Mouse (Mus musculus) lung, postnatal 4 days (tissue): ENCODE results near the gene Rbmxl2.

ENCODE experiments used
- DNase-seq, 2 experiments: peaks; one replicate each; pipeline ENCODE4 v3.0.0; 2021

Rbmxl2 gene

GRCm38 (mm10) chr7:107209204-107209860, at the start of gene Rbmxl2:
TSS of gene Rbmxl2 (plus strand) at chr7:107209445.
- DNase-seq = no peak

DNA sequence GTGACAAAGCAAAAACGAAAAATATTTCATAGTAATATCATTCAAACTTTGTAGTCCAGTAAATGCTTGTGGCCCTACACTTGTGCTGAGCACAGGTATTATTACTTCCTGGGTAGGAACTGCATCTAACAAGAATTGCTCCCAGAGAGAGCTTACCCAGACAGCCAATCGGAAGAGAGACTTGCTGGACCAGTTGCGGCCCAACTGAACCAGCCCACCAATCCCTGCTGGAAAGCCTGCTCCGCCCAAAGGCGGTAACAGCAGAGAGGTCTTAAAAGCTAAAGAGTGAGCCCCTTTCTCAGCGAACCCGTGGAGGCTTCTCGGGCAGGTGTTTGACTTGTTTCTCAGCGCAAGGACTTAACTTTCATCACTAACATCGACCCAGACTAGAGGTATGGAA, 42.6 kb upstream of the Rbmxl2 start, which contains the start of gene Nlrp14:
Gene Nlrp14 (plus strand): TSS at position 301 of the 400 bp plus-strand sequence.
- DNase-seq = no peak

DNA sequence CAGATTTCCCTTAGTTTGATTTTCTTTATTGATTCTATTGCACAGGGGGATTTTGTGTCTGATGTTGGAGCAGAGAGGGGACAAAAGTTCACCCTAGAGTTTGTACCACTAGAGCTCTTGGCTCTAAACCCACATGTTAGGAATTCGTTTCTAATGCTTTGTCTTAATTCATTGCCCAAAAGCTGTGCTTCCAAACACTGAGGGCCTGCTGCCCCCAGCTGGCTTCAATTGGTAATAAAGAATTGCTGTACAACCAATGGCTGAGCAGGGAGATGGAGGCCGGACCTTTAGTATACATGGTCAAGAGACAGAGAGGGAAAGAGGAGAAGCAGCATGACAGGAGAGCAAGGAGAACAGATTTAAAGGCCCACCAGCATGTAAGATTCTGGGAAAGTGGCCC, 28.8 kb upstream of the Rbmxl2 start:
- no peak for DNase-seq

- DNase-seq = no peak
Observed at GRCm38 (mm10) chr7:107201817-107202216, 7.4 kb upstream of the Rbmxl2 start.

DNA sequence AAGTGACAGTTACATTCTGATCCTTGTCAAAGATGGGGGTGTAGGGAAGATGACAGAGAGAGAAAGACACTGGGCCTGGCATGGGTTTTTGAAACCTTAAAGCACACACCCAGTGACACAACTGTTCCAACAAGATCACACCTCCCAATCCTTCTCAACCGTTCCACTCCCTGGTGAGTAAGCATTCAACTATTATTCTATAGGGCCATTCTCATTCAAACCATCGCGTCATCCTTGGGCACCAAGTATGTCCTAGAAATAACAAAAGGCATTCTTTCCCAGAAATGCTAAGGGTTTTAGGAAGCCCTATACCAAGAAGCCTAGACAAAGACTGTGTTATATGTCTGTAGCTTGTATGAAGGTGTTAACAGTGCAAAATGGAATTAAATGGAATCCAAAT, 1.4 kb upstream of the Rbmxl2 start:
- no peak for DNase-seq

- DNase-seq = peak in 1 of 2 experiments; percentile 27
Observed at GRCm38 (mm10) chr7:107210126-107210576, 906 bp downstream of the Rbmxl2 start.

- DNase-seq = peak in 1 of 2 experiments; percentile 5
Observed at GRCm38 (mm10) chr7:107215723-107216122, 6.5 kb downstream of the Rbmxl2 start.

GRCm38 (mm10) chr7:107216845-107217244, 7.6 kb downstream of the Rbmxl2 start:
- DNase-seq = no peak

- no peak for DNase-seq
Observed at GRCm38 (mm10) chr7:107236854-107237253, 27.6 kb downstream of the Rbmxl2 start.

DNA sequence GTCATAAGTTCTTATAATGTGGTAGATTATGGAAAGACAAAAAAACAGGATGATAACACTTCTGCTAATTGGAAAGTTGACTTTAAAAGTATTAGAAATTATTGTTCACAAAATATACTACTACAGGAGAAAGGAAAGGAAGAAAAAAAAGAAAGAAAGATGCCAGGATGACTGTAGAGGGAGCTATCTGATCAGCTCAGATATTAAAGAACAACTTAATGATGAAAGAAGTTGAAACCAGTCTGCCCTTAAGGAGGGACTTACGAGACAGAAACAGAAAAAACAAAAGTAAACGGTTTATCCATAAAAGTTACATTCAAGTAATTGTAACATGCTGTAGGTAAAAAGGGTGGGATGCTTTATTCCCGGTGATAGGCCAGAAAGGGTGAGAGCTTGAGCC, 28.3 kb downstream of the Rbmxl2 start:
- DNase-seq = no peak

DNA sequence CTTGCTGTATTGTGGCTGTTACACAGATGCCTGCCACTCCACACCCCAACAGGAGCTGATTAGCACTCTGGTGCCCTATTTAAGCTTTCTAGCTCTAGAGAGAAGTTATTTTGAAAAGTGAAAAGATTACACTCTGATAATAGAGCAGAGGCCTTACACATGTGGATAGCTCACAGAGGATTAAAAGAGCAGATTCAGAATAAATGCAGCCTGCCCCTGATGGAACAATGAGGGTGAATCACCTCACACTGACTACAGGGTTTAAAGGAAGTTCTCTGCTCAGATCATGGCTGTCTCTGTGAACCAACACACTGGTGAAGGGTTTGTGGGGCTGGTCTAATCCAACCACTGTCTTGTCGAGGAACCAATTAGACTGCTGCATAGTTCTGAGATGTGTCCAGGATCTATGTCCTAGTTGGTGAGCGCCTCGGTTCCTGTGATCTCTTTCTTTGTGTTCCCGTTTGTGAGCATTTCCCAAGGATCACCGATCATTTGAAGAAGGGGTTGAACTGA, 32.2 kb downstream of the Rbmxl2 start:
- no peak for DNase-seq

- DNase-seq = no peak
Observed at GRCm38 (mm10) chr7:107250211-107250985, 41.2 kb downstream of the Rbmxl2 start.

- no peak for DNase-seq
Observed at GRCm38 (mm10) chr7:107253355-107253754, 44.1 kb downstream of the Rbmxl2 start.

GRCm38 (mm10) chr7:107259936-107260335, 50.7 kb downstream of the Rbmxl2 start:
- DNase-seq = no peak
